Mouse (Mus musculus): ENCODE measurements around the gene Myrfl.

Gene Myrfl

GRCm38 (mm10) chr10:116750895-116751294, 145.8 kb downstream of the Myrfl start:
- DNase-seq = no peak

- no peak for DNase-seq
These were observed 146.7 kb downstream of the Myrfl start for GRCm38 (mm10) chr10:116750062-116750461.

GRCm38 (mm10) chr10:116748681-116749080, 148.0 kb downstream of the Myrfl start:
- DNase-seq = no peak

- no peak for DNase-seq
These were observed 150.3 kb downstream of the Myrfl start for GRCm38 (mm10) chr10:116746281-116747011.

- DNase-seq = no peak
These were observed 154.0 kb downstream of the Myrfl start for GRCm38 (mm10) chr10:116742696-116743095.

GRCm38 (mm10) chr10:116742189-116742588, 154.5 kb downstream of the Myrfl start:
- DNase-seq = no peak

GRCm38 (mm10) chr10:116741343-116741742, 155.4 kb downstream of the Myrfl start:
- no peak for DNase-seq

- DNase-seq = no peak
These were observed 156.6 kb downstream of the Myrfl start for GRCm38 (mm10) chr10:116740073-116740472.

GRCm38 (mm10) chr10:116738533-116738932, 158.2 kb downstream of the Myrfl start:
- no peak for DNase-seq

- DNase-seq = peak; percentile 71
These were observed 161.1 kb downstream of the Myrfl start for GRCm38 (mm10) chr10:116735607-116736006.

GRCm38 (mm10) chr10:116733651-116734050, 163.1 kb downstream of the Myrfl start:
- DNase-seq = no peak

- no peak for DNase-seq
These were observed 166.6 kb downstream of the Myrfl start for GRCm38 (mm10) chr10:116730033-116730652.

GRCm38 (mm10) chr10:116728860-116729259, 167.9 kb downstream of the Myrfl start:
- DNase-seq = no peak

- DNase-seq = no peak
These were observed 168.9 kb downstream of the Myrfl start for GRCm38 (mm10) chr10:116727702-116728298.
